ENCODE assay signal across 21 mouse cellular contexts in the genomic region with DNA sequence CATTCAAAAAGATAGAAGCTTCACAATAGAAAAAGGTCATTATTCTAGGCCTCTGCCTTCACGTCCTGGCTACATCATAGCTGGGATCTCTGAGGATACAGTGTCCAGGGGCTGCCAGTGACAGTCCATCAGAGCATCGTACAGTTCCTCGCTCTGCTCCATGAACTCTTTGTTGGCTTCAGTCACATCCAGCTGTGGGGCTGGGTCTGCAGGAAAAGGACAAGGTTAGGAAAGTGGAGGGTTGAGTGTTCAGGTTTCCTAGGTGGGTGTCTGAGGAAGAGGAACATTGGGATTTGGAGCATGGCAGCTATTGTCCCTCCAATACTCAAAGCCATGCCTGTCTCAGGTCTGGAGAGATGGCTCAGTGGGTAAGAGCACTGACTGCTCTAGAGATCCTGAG. TPM values are rescaled to one million over a fixed set of nuclear protein-coding genes. Genes with fewer than 3 reads are reported as not detected.
DNase-seq lines count a peak whose midpoint lies in the region; ATAC-seq and TF ChIP-seq lines count a peak whose summit lies in the region.
"Had no signal": no experiment of that assay in that cellular context is flagged by ENCODE, and none has a peak within 500 bp of the region (broad histone marks: within the 10 kb centered on the region; RNA-seq: fewer than 3 reads in every experiment).

No protein-coding gene starts in this region.

- H3K9me3 ChIP-seq in lung, embryonic 14.5 days (ENCODE audit: low read depth, low read length): no peaks in the 10 kb centered on the region
- H3K9me3 ChIP-seq in lung, postnatal 0 days (ENCODE audit: low read length): no peaks in the 10 kb centered on the region
- H3K9me3 ChIP-seq: heart, embryonic 10.5 days; hindbrain, embryonic 12.5 days had no signal

- H3K4me3 ChIP-seq in lung, embryonic 14.5 days (ENCODE audit: low read depth, low read length): no peak overlapping the region
- no peak overlapping the region for H3K4me3 ChIP-seq in embryonic fibroblast, embryonic 13.5 days (ENCODE audit: insufficient read depth, low read length)
- no peak overlapping the region for H3K4me3 ChIP-seq in lung, postnatal 0 days (ENCODE audit: low read depth, low read length)
- H3K4me3 ChIP-seq: heart, embryonic 10.5 days; hindbrain, embryonic 12.5 days; left cerebral cortex, adult 2 months had no signal

- TF ChIP-seq EP300 in lung, postnatal 0 days (IDR thresholded peaks at IDR 0.05): no peak

- no peak for ATAC-seq in lung, embryonic 14.5 days (ENCODE audit: insufficient read depth)
- ATAC-seq in lung, postnatal 0 days: no peak
- ATAC-seq: forebrain, embryonic 14.5 days; intestine, postnatal 0 days had no signal

- H3K27me3 ChIP-seq in lung, embryonic 14.5 days (ENCODE audit: insufficient read depth, low read length): no peaks in the 10 kb centered on the region
- H3K27me3 ChIP-seq in lung, postnatal 0 days (replicated peaks; ENCODE audit: insufficient read depth, low read length): no peaks in the 10 kb centered on the region
- H3K27me3 ChIP-seq: hindbrain, embryonic 12.5 days had no signal

- TF ChIP-seq POLR2A in embryonic fibroblast, embryonic 13.5 days (IDR thresholded peaks at IDR 0.05; ENCODE audit: low read depth, low read length): peak; percentile 70

- H3K9ac ChIP-seq in lung, embryonic 14.5 days: no peak overlapping the region
- no peak overlapping the region for H3K9ac ChIP-seq in lung, postnatal 0 days (replicated peaks; ENCODE audit: low read depth)
- H3K9ac ChIP-seq: hindbrain, embryonic 12.5 days had no signal

- no peak for TF ChIP-seq CTCF in lung, embryonic 14.5 days (IDR thresholded peaks at IDR 0.05; ENCODE audit: low read depth)
- TF ChIP-seq CTCF in embryonic fibroblast, embryonic 13.5 days (IDR thresholded peaks at IDR 0.05; ENCODE audit: borderline replicate concordance, insufficient read depth, low read length): no peak
- no peak for TF ChIP-seq CTCF in lung, postnatal 0 days (IDR thresholded peaks at IDR 0.05)

- no peak overlapping the region for H3K27ac ChIP-seq in lung, embryonic 14.5 days (ENCODE audit: low read depth)
- no peak overlapping the region for H3K27ac ChIP-seq in embryonic fibroblast, embryonic 13.5 days (ENCODE audit: insufficient read depth, low read length)
- H3K27ac ChIP-seq in lung, postnatal 0 days (ENCODE audit: low read length): no peak overlapping the region
- H3K27ac ChIP-seq: heart, embryonic 10.5 days; hindbrain, embryonic 12.5 days; left cerebral cortex, adult 2 months had no signal

- DNase-seq in embryo, embryonic 9.5 days (ENCODE audit: extremely low spot score): peak; percentile 51
- DNase-seq in embryo, embryonic 11 days: no peak
- DNase-seq in lung, embryonic 14.5 days: peak; percentile 44
- no peak for DNase-seq in lung, adult 18-20 months
- DNase-seq in lung, postnatal 0 days (ENCODE audit: low spot score): no peak
- no peak for DNase-seq in kidney, postnatal 36 days
- no peak for DNase-seq in urinary bladder, adult 2 months (ENCODE audit: low spot score)
- DNase-seq: adrenal gland, postnatal 36 days; cerebellum, adult 9-10 months; layer of hippocampus, adult 9-11 months; lung, postnatal 10 days; thymus, adult 18-20 months; thymus, postnatal 4 days had no signal

- WGBS in lung, embryonic 14.5 days: 37% methylated on average over 3 of the region's 3 CpGs
- 47% methylated on average over 3 of the region's 3 CpGs for WGBS in lung, postnatal 0 days

- H3K4me2 ChIP-seq in lung, embryonic 14.5 days: no peak overlapping the region
- no peak overlapping the region for H3K4me2 ChIP-seq in lung, postnatal 0 days (replicated peaks; ENCODE audit: low read depth, low read length)
- H3K4me2 ChIP-seq: hindbrain, embryonic 12.5 days; midbrain, embryonic 11.5 days had no signal

- peaks cover 61% of the 10 kb centered on the region for H3K36me3 ChIP-seq in lung, embryonic 14.5 days (ENCODE audit: insufficient read depth)
- peaks cover 9% of the 10 kb centered on the region; the same call in 1 of the 2 replicates for H3K36me3 ChIP-seq in lung, postnatal 0 days (ENCODE audit: insufficient read depth, low read length)

- H3K4me1 ChIP-seq in lung, embryonic 14.5 days (ENCODE audit: insufficient read depth): no peaks in the 10 kb centered on the region
- no peaks in the 10 kb centered on the region for H3K4me1 ChIP-seq in embryonic fibroblast, embryonic 13.5 days (ENCODE audit: control insufficient read depth, insufficient read depth, low read length)
- H3K4me1 ChIP-seq in lung, postnatal 0 days (ENCODE audit: insufficient read depth, low read depth, low read length): peaks cover 9% of the 10 kb centered on the region; the same call in 1 of the 2 replicates

RNA-seq across cellular contexts. Expression of a gene that starts 8.6 kb away (rescaled TPM):
- 1.2 and 1.9 TPM in 2 replicates for polyA plus RNA-seq in lung, embryonic 14.5 days (2014; fragmentation: Nextera tagmentation; extraction: Ambion mirVana)
- 0.67 TPM in 1 of 2 replicates, not detected in the other for polyA plus RNA-seq in embryonic fibroblast, embryonic 13.5 days (2011; ENCODE audit: insufficient read length, low read depth, missing spikeins)
- polyA plus RNA-seq in lung, postnatal 0 days (2015; fragmentation: Nextera tagmentation; extraction: Ambion mirVana): 2.3 and 3.1 TPM in 2 replicates
- 2.3 and 3.6 TPM in 2 replicates for polyA plus RNA-seq in urinary bladder, adult 2 months (2012; rRNA removed)
- polyA plus RNA-seq: liver, adult 2 months had no signal

RNA-seq across cellular contexts. Expression of a gene that starts 17.5 kb away (rescaled TPM):
- 69.9 and 71.8 TPM in 2 replicates for polyA plus RNA-seq in lung, embryonic 14.5 days (2014; fragmentation: Nextera tagmentation; extraction: Ambion mirVana)
- polyA plus RNA-seq in embryonic fibroblast, embryonic 13.5 days (2011; ENCODE audit: insufficient read length, low read depth, missing spikeins): 29.6 and 33.5 TPM in 2 replicates
- 49.8 and 52.9 TPM in 2 replicates for polyA plus RNA-seq in lung, postnatal 0 days (2015; fragmentation: Nextera tagmentation; extraction: Ambion mirVana)
- 12.3 and 22.9 TPM in 2 replicates for polyA plus RNA-seq in urinary bladder, adult 2 months (2012; rRNA removed)

RNA-seq across cellular contexts. Expression of a gene that starts 37.6 kb away (rescaled TPM):
- 48.7 and 49.1 TPM in 2 replicates for polyA plus RNA-seq in lung, embryonic 14.5 days (2014; fragmentation: Nextera tagmentation; extraction: Ambion mirVana)
- 36.5 and 38.3 TPM in 2 replicates for polyA plus RNA-seq in embryonic fibroblast, embryonic 13.5 days (2011; ENCODE audit: insufficient read length, low read depth, missing spikeins)
- 32.1 and 39.7 TPM in 2 replicates for polyA plus RNA-seq in lung, postnatal 0 days (2015; fragmentation: Nextera tagmentation; extraction: Ambion mirVana)
- polyA plus RNA-seq in urinary bladder, adult 2 months (2012; rRNA removed): 19.4 and 23.4 TPM in 2 replicates

RNA-seq across cellular contexts. Expression of a gene that starts 41.6 kb away (rescaled TPM):
- polyA plus RNA-seq in lung, embryonic 14.5 days (2014; fragmentation: Nextera tagmentation; extraction: Ambion mirVana): 67.5 and 77.0 TPM in 2 replicates
- polyA plus RNA-seq in embryonic fibroblast, embryonic 13.5 days (2011; ENCODE audit: insufficient read length, low read depth, missing spikeins): 33.6 and 34.4 TPM in 2 replicates
- polyA plus RNA-seq in lung, postnatal 0 days (2015; fragmentation: Nextera tagmentation; extraction: Ambion mirVana): 14.3 and 14.7 TPM in 2 replicates
- 7.5 and 8.7 TPM in 2 replicates for polyA plus RNA-seq in urinary bladder, adult 2 months (2012; rRNA removed)

RNA-seq across cellular contexts. Expression of a gene that starts 50.4 kb away (rescaled TPM):
- polyA plus RNA-seq in lung, embryonic 14.5 days (2014; fragmentation: Nextera tagmentation; extraction: Ambion mirVana): 33.1 and 39.5 TPM in 2 replicates
- 16.8 and 20.9 TPM in 2 replicates for polyA plus RNA-seq in embryonic fibroblast, embryonic 13.5 days (2011; ENCODE audit: insufficient read length, low read depth, missing spikeins)
- polyA plus RNA-seq in lung, postnatal 0 days (2015; fragmentation: Nextera tagmentation; extraction: Ambion mirVana): 17.0 and 23.6 TPM in 2 replicates
- polyA plus RNA-seq in urinary bladder, adult 2 months (2012; rRNA removed): 9.7 and 12.1 TPM in 2 replicates

Comparison
In these comparisons a context has a peak if more than half of its experiments do, and no peak if none do; other contexts are left out.
1. DNase-seq: peak in embryo, embryonic 9.5 days (single experiment) and lung, embryonic 14.5 days (single experiment); none in embryo, embryonic 11 days (single experiment), lung, adult 18-20 months (0 of 2), lung, postnatal 0 days (single experiment), kidney, postnatal 36 days (0 of 2) and urinary bladder, adult 2 months (single experiment).